Mouse (Mus musculus) intestine, embryonic 15.5 days (tissue): Measurements from ENCODE around the gene Pgam2. TPM values are rescaled to one million over a fixed set of nuclear protein-coding genes. Genes with fewer than 3 reads are reported as not detected.
A peak's percentile ranks its signal among the peaks of the same experiment; 100 is the strongest.

ENCODE experiments used
- ATAC-seq: fragments of 200-750 bp; cut with Nextera tagmentation; 2 replicates; pipeline ENCODE4 v1.8.0; 2017; ENCODE audit warnings: moderate TSS enrichment, moderate library complexity
- H3K27ac ChIP-seq: fragments of 300-500 bp; sonication (generic); 2 replicates; pipeline ENCODE4 v1.5.1; 2015; ENCODE audit warnings: mild to moderate bottlenecking, inconsistent platforms
- H3K27me3 ChIP-seq: fragments of 300-500 bp; sonication (generic); replicated peaks from 2 replicates; pipeline ENCODE4 v1.6.1; 2015; ENCODE audit warnings: inconsistent platforms
- H3K36me3 ChIP-seq: fragments of 300-500 bp; sonication (generic); 2 replicates; pipeline ENCODE4 v1.6.1; 2015; ENCODE audit warnings: inconsistent platforms
- H3K4me1 ChIP-seq: fragments of 300-500 bp; sonication (generic); replicated peaks from 2 replicates; pipeline ENCODE4 v1.6.1; 2015; ENCODE audit warnings: inconsistent platforms
- H3K4me2 ChIP-seq: fragments of 300-500 bp; sonication (generic); replicated peaks from 2 replicates; pipeline ENCODE4 v1.6.1; 2015; ENCODE audit warnings: mild to moderate bottlenecking, inconsistent platforms
- H3K4me3 ChIP-seq: fragments of 300-500 bp; sonication (generic); replicated peaks from 2 replicates; pipeline ENCODE4 v1.5.1; 2015; ENCODE audit warnings: inconsistent platforms
- H3K9ac ChIP-seq: fragments of 300-500 bp; sonication (generic); 2 replicates; pipeline ENCODE4 v1.6.1; 2015; ENCODE audit warnings: inconsistent platforms
- H3K9me3 ChIP-seq: fragments of 300-500 bp; sonication (generic); 2 replicates; pipeline ENCODE4 v1.6.1; 2016; ENCODE audit warnings: inconsistent platforms
- WGBS: fragments of 180-500 bp; shearing (Covaris S2); methylation state at CpG from one replicate; pipeline ENCODE4 v1.1.7; 2015; 5-methylcytosine and 5-hydroxymethylcytosine counted together
- polyA plus RNA-seq: library from polyadenylated mRNA; unstranded; fragments of >200 nt; fragmentation: Nextera tagmentation; extraction: Ambion mirVana; gene quantifications from 2 replicates; pipeline ENCODE4 v1.2.1, GENCODE M21; 2015

Pgam2 gene
- polyA plus RNA-seq, 1 experiment from 2014 or later = 10.8 TPM

DNA sequence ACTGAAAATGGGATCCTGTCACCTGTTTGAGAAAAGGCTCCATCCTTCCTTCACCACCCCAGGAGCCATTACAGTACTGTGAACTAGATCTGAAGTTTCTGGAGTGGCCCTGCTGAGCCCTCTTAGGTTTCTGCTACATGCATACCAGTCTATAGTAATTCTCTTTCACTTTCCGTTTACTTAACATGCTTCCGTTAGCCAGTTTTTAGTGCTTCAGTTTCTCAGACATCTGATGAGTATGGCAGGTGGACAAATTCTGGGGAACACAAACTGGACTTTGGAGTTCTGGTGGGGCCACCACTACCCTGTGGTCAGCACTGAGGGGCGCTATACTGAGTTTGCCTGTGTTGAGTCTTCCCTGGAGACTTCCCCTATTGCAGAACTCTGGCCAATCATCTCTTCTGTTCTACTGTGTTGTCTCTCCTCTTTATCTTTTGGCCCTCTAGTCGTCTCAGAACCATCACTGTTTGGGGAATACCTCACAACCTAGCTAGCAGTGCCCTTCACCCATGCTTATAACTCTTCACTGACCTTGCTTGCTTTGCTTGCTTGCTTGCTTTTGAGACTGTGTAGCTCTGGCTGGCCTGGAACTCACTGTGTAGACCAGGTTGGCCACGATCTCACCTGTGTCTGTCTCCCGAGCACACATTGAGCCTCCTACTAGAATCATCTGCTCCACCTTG is 14.3 kb downstream of the Pgam2 start:
- Histone ChIP-seq H3K27ac (peak overlapping the region; percentile 93), H3K9ac (peak overlapping the region; percentile 74), H3K9me3 (no peaks in the 10 kb centered on the region), H3K36me3 (peaks cover 16% of the 10 kb centered on the region), H3K4me2 (peak overlapping the region; percentile 77), H3K4me3 (peak overlapping the region; percentile 61), H3K4me1 (peaks cover 15% of the 10 kb centered on the region), H3K27me3 (no peaks in the 10 kb centered on the region)
- WGBS = 58% methylated on average over 6 of the region's 6 CpGs
- ATAC-seq = peak; percentile 8; the same call in 1 of the 2 replicates

DNA sequence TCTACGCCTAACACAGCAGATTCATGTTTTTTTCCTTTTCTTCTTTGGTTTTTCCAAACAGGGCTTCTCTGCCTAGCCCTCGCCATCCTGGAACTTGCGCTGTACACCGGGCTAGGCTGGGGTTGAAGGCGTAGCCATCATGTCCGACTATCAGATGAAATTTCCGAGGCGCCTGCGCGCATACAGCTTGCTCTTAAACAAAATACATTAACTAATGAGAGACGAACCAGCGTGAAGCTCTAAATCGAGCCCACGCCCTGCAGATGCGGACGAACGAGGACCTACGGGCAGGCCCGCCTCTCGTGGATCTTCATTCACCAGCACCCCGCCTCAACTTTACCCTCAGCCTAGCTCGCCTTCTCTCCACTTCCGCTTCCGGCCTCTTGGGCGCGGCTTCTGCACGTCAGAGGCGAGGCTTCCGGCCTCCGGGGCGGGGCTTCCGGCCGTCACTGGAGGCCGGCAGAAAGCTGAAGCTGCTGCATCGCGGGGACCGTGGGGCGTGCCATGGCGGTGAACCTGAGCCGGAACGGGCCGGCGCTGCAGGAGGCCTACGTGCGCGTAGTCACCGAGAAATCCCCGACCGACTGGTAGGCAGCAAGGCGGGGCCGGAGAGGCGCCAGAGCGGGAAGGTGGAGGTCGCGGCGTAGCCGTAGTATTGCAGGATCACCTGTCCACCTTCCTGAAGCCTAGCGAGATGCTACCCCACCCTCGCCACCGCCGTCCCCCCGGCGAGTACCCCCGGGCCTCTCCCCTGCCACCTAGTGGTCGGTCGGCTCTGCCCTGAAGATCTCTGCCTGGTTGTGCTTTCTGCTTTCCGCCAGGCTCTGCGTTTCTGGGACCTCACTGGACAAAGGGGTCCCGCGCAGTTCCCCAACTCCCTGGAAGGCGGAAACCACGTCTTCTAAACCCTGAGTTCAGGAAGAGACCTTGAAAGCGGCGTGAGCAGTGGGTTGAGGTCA is 15.2 kb downstream of the Pgam2 start, which contains the start of gene Dbnl:
TSS of gene Dbnl (plus strand) at position 433 of the 959 bp plus-strand sequence.
- ATAC-seq = peak; percentile 97
- no peaks in the 10 kb centered on the region for H3K27me3 ChIP-seq
- H3K4me2 ChIP-seq = peak within 1 kb of the TSS; percentile 77
- no peaks in the 10 kb centered on the region for H3K9me3 ChIP-seq
- H3K9ac ChIP-seq = peak within 1 kb of the TSS; percentile 74
- peaks cover 15% of the 10 kb centered on the region for H3K4me1 ChIP-seq
- WGBS = under 1% methylated on average over 74 of the region's 74 CpGs
- peak within 1 kb of the TSS; percentile 93 for H3K27ac ChIP-seq
- H3K4me3 ChIP-seq = peak within 1 kb of the TSS; percentile 61
- H3K36me3 ChIP-seq = peaks cover 8% of the 10 kb centered on the region

DNA sequence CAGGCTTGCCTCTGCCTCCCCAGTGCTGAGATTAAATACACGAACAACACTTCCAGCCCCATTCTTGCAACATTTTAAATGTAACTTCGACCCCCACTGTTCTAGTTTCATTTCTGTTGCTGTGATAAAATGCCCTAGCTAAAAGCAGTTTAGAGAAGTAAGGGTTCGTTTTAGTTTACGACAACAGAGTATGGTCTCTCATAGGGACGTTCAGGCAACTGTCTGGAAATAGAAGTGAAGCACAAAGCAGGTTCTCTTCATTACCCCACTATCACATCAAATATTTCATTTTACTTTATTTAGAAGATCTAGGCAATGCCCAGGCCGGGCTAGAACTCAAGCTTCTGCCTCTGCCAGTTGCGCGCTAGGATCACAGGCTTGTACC is 15.9 kb downstream of the Pgam2 start:
- WGBS = 37% methylated on average over 8 of the region's 8 CpGs
- H3K9me3 ChIP-seq = no peaks in the 10 kb centered on the region
- peaks cover 6% of the 10 kb centered on the region for H3K36me3 ChIP-seq
- H3K4me2 ChIP-seq = peak overlapping the region; percentile 77
- H3K27me3 ChIP-seq = no peaks in the 10 kb centered on the region
- no peak for ATAC-seq
- H3K4me3 ChIP-seq = peak overlapping the region; percentile 61
- peak overlapping the region; percentile 93 for H3K27ac ChIP-seq
- H3K9ac ChIP-seq = peak overlapping the region; percentile 74
- H3K4me1 ChIP-seq = peaks cover 15% of the 10 kb centered on the region

DNA sequence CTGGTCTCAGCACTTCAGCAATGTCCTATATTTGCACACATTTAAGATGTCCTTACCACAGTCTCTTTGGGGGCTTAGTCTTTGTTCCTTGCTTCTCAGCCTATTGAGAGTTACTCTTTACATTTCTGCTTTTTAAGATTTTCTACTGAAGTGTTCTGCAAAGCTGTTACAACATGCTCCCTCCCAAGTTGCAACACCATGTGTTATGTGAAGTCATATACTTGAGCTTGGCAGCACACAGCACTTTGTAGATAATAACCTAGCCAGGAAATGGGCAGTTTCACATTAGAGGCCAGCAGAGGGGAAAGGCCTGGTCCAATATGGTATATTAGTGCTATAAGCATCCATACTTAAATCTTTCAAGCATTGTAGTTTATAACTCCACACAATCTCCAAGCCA is 17.8 kb downstream of the Pgam2 start:
- Histone ChIP-seq H3K4me3 (no peak overlapping the region), H3K4me1 (peaks cover 15% of the 10 kb centered on the region), H3K36me3 (no peaks in the 10 kb centered on the region), H3K27ac (no peak overlapping the region), H3K9me3 (no peaks in the 10 kb centered on the region), H3K9ac (no peak overlapping the region), H3K27me3 (no peaks in the 10 kb centered on the region), H3K4me2 (no peak overlapping the region)
- ATAC-seq = no peak

DNA sequence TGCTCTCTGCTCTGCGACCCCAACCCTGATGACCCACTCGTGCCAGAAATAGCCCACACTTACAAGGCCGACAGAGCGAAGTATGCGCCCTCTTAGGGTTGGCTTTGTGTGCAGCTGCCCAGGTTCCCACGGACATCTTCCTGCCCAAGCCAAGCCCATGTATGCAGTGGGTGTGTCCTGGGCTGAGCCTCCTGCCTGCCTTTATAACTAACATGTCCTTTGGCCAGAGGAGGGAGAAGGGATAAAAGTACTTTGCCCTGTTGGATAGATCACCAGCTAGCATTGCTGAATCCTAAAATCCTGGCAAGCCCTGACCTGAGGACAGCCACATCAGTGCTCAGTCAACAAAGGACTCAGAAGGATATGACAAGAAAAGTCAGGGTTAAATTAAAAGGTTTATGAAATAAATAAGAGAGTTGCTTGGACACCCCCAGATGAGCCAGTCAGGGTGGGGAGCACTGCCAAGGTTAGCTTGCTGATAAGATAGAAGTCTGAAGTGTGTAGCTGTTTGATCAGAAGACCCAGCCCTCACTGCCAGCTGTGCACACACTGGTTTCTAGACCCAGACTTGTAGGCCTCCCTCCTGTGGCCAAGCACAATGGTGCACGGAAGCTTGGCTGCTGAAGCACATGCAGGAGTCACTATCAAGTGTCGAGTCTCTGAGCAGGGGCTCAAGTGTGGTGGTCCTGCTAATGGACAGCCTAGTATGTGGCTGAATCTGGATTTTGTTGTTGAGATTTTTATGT is 21.2 kb downstream of the Pgam2 start:
- Histone ChIP-seq H3K4me1 (0 out of 2 replicates have a peak, but pooled peaks cover 2% of the 10 kb centered on the region), H3K27ac (peak overlapping the region; percentile 70), H3K36me3 (no peaks in the 10 kb centered on the region), H3K4me3 (no peak overlapping the region), H3K9ac (no peak overlapping the region), H3K4me2 (peak overlapping the region; percentile 0; the same call in 1 of the 2 replicates), H3K27me3 (no peaks in the 10 kb centered on the region), H3K9me3 (no peaks in the 10 kb centered on the region)
- peak; percentile 94 for ATAC-seq
- WGBS = 54% methylated on average over 8 of the region's 8 CpGs

DNA sequence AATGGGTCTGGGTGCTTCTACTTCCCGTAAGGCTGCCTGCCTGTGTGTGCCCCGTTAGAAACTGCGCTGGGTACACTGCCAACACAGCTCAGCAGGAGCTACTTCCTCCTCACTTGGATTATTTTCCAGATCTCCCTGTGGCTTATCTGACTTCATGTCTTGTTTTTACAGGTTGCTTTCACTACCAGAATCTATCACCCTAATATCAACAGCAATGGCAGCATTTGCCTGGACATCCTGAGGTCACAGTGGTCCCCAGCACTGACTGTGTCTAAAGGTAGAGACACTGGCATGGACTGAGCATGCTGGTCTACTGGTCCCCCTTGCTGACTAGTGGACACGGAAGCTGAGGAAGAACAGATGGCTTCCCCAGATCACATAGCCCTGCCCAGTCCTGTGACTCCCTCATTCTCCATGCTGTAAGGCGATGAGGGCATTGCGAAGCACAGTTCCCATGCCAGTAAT is 23.5 kb downstream of the Pgam2 start:
- H3K4me1 ChIP-seq = no peaks in the 10 kb centered on the region
- no peak overlapping the region for H3K27ac ChIP-seq
- no peaks in the 10 kb centered on the region for H3K9me3 ChIP-seq
- H3K4me2 ChIP-seq = no peak overlapping the region
- H3K4me3 ChIP-seq = no peak overlapping the region
- H3K9ac ChIP-seq = no peak overlapping the region
- no peaks in the 10 kb centered on the region for H3K36me3 ChIP-seq
- 91% methylated on average over 6 of the region's 6 CpGs for WGBS
- no peaks in the 10 kb centered on the region for H3K27me3 ChIP-seq
- no peak for ATAC-seq

DNA sequence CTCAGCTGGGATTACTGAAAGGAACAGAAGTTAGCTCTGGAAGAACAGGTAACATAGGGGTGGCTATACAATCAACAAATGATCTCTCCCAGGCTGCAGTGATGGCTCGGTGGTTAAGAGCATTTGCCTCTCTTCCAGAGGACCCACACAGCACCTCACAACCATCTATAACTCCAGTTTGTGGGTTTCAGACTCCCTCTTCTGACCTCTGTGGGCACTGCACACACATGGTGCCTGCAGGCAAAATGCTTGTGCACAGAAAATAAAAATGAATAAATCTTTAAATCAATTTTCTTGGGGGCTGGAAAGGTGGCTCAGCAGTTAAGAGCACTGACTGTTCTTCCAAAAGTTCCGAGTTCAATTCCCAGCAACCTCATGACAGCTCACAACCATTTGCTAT is 25.1 kb downstream of the Pgam2 start:
- H3K9ac ChIP-seq = no peak overlapping the region
- no peaks in the 10 kb centered on the region for H3K4me1 ChIP-seq
- ATAC-seq = no peak
- H3K27me3 ChIP-seq = no peaks in the 10 kb centered on the region
- no peak overlapping the region for H3K27ac ChIP-seq
- no peak overlapping the region for H3K4me2 ChIP-seq
- H3K4me3 ChIP-seq = no peak overlapping the region
- WGBS = 64% methylated on average over 2 of the region's 2 CpGs
- H3K36me3 ChIP-seq = no peaks in the 10 kb centered on the region
- H3K9me3 ChIP-seq = no peaks in the 10 kb centered on the region

DNA sequence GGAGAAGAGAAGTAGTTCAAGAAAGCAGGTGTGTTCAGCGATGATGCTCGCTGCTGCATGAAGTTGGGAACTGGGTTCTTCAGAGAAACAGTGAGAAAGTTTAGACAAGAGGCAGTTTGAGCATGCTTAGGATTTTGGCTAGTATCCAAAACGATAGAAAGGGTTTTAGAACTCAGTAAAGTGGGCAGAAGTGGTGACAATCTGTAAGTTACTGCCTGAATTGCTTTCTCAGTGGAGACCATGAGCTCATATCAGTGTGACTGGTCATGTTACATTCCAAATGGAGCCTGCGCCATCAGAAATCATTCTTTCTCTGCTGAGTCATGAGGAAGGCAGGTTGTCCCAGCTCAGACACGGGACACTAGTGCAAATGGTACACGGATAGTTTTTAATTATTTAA is 37.5 kb downstream of the Pgam2 start:
- no peak for ATAC-seq
- H3K4me2 ChIP-seq = no peak overlapping the region
- no peaks in the 10 kb centered on the region for H3K4me1 ChIP-seq
- no peak overlapping the region for H3K9ac ChIP-seq
- peaks cover 10% of the 10 kb centered on the region; the same call in 1 of the 2 replicates for H3K36me3 ChIP-seq
- H3K4me3 ChIP-seq = no peak overlapping the region
- H3K27me3 ChIP-seq = no peaks in the 10 kb centered on the region
- H3K9me3 ChIP-seq = no peaks in the 10 kb centered on the region
- H3K27ac ChIP-seq = no peak overlapping the region
- WGBS = 81% methylated on average over 6 of the region's 6 CpGs

DNA sequence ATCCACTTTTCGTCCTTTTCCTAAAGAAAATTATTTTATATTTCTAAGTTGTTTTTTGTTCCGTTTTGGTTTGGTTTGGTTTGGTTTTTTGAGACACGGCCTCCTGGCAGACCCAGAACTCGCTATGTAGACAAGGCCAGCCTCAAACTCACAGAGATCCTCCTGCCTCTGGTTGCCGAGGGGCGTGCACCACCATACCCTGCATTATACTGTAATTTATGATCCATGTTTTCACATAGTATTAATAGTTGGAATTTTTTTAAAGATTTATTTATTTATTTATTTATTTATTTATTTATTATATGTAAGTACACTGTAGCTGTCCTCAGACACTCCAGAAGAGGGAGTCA is 40.9 kb downstream of the Pgam2 start:
- no peaks in the 10 kb centered on the region for H3K27me3 ChIP-seq
- no peak overlapping the region for H3K27ac ChIP-seq
- no peaks in the 10 kb centered on the region for H3K9me3 ChIP-seq
- peak overlapping the region; percentile 66 for H3K4me2 ChIP-seq
- ATAC-seq = peak; percentile 27; the same call in 1 of the 2 replicates
- 0 out of 2 replicates have a peak overlapping the region, but pooled peaks have one; percentile 15 for H3K9ac ChIP-seq
- peaks cover 3% of the 10 kb centered on the region; the same call in 1 of the 2 replicates for H3K4me1 ChIP-seq
- 10% methylated on average over 6 of the region's 6 CpGs for WGBS
- H3K4me3 ChIP-seq = peak overlapping the region; percentile 82
- H3K36me3 ChIP-seq = no peaks in the 10 kb centered on the region

DNA sequence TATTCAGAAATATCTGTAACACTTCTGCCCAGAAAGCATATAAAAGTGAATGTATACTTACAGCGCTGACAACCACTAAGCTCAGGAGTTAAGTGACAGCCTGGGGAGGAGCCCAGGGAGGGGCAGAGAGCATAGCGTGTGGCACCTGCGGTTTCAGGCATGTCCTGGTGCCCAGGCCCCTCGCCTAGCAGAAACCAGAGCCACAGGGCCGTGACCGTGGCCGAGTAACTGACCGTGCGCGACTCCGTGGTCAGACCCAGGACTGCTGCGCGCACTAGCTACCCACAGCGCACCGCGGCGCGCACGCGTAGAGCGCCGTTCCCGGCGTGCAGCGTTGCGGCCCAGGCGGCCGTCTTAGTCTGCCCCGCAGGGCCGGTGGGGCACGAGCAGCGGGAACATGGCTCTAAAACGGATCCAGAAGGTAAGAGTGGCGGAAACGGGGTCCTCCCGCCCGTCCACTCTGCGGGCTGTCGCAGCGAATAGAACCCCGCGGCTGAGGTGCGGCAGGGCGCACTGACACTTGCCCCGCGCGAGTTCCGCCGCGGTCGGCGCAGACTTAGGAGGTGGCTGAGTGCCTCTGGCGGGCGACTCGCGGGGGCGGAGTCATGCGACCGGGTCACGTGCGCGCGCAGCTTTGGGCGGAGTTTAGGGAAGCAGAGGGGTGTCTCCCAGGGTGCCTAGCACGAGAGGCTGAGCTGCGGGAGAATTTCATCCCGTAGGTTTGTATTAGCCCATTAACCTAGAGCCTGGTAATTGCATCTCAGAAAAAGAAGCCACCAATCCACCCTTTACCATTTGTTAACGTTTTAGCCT is 41.5 kb downstream of the Pgam2 start, which contains the start of gene Urgcp:
TSS of gene Urgcp (minus strand) at position 557 of the 813 bp plus-strand sequence.
- Histone ChIP-seq H3K4me2 (peak within 1 kb of the TSS; percentile 66), H3K9ac (peak within 1 kb of the TSS; percentile 92), H3K4me1 (peaks cover 3% of the 10 kb centered on the region; the same call in 1 of the 2 replicates), H3K9me3 (no peaks in the 10 kb centered on the region), H3K4me3 (peak within 1 kb of the TSS; percentile 82), H3K27me3 (no peaks in the 10 kb centered on the region), H3K27ac (peak within 1 kb of the TSS; percentile 98), H3K36me3 (no peaks in the 10 kb centered on the region)
- WGBS = under 1% methylated on average over 68 of the region's 68 CpGs
- ATAC-seq = peak; percentile 99

DNA sequence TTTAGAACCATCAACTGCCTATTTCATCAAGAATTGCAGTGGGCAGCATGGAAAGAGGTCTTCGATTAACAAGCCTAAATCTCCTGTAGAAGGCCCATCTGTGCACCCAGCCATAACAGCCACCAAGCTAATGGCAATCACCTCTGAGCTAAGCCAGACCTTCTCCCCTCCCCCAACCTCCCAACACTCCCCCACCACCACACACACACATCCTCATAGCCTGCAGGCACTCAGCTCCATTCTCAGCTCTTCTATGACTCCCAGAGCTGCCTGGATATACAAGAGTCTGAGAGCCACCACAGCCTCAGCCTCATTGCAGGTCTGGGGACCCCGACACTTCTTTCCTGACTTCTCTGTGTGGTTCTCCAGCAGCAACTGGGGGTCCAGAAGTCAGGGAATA is 49.8 kb downstream of the Pgam2 start:
- H3K4me1 ChIP-seq = no peaks in the 10 kb centered on the region
- H3K27ac ChIP-seq = no peak overlapping the region
- 0 out of 2 replicates have a peak, but pooled peaks cover 4% of the 10 kb centered on the region for H3K9me3 ChIP-seq
- no peak overlapping the region for H3K9ac ChIP-seq
- H3K4me2 ChIP-seq = no peak overlapping the region
- WGBS = 74% methylated on average over 2 of the region's 2 CpGs
- ATAC-seq = no peak
- 0 out of 2 replicates have a peak, but pooled peaks cover 4% of the 10 kb centered on the region for H3K36me3 ChIP-seq
- H3K27me3 ChIP-seq = no peaks in the 10 kb centered on the region
- no peak overlapping the region for H3K4me3 ChIP-seq
